Mouse (Mus musculus) intestine, postnatal 0 days (tissue): ENCODE measurements around the gene Rtl8a. TPM values are rescaled to one million over a fixed set of nuclear protein-coding genes. Genes with fewer than 3 reads are reported as not detected.
A peak's percentile ranks its signal among the peaks of the same experiment; 100 is the strongest.
"Not testable (repeated sequence)": the region's sequence is repeated elsewhere in the genome, so short reads cannot be mapped to it uniquely, and the experiment has no call there.

Experiments used
- ATAC-seq: fragments of 200-750 bp; cut with Nextera tagmentation; 2 replicates; pipeline ENCODE4 v1.8.0; 2017; ENCODE audit warnings: mild to moderate bottlenecking, moderate TSS enrichment, moderate library complexity
- H3K27ac ChIP-seq: fragments of 300-500 bp; sonication (generic); 2 replicates; pipeline ENCODE4 v1.5.1; 2014; ENCODE audit warnings: mild to moderate bottlenecking, low read depth, low read length, moderate library complexity
- H3K27me3 ChIP-seq: fragments of 300-500 bp; sonication (generic); replicated peaks from 2 replicates; pipeline ENCODE4 v1.6.1; 2014; ENCODE audit warnings: low read length, mixed read lengths; ENCODE audit not compliant: control insufficient read depth, insufficient read depth
- H3K36me3 ChIP-seq: fragments of 300-500 bp; sonication (generic); 2 replicates; pipeline ENCODE4 v1.6.1; 2014; ENCODE audit warnings: mild to moderate bottlenecking, moderate library complexity; ENCODE audit not compliant: control insufficient read depth, insufficient read depth
- H3K4me1 ChIP-seq: fragments of 300-500 bp; sonication (generic); replicated peaks from 2 replicates; pipeline ENCODE4 v1.6.1; 2014; ENCODE audit warnings: antibody characterized with exemption, low read length, mixed read lengths; ENCODE audit not compliant: control insufficient read depth, insufficient read depth
- H3K4me2 ChIP-seq: fragments of 300-500 bp; sonication (generic); replicated peaks from 2 replicates; pipeline ENCODE4 v1.6.1; 2014; ENCODE audit warnings: low read depth, mild to moderate bottlenecking, moderate library complexity
- H3K4me3 ChIP-seq: fragments of 300-500 bp; sonication (generic); 2 replicates; pipeline ENCODE4 v1.5.1; 2014; ENCODE audit warnings: low read depth, low read length
- H3K9ac ChIP-seq: fragments of 300-500 bp; sonication (generic); 2 replicates; pipeline ENCODE4 v1.6.1; 2014; ENCODE audit warnings: mild to moderate bottlenecking, low read depth, low read length
- H3K9me3 ChIP-seq: fragments of 300-500 bp; sonication (generic); 2 replicates; pipeline ENCODE4 v1.6.1; 2016; ENCODE audit warnings: mixed run types; ENCODE audit not compliant: control insufficient read depth
- CTCF ChIP-seq: sonication (generic); IDR thresholded peaks from 2 replicates; pipeline ENCODE4 v1.5.1; 2016; ENCODE audit warnings: low read depth, mild to moderate bottlenecking, control low read depth, antibody characterized with exemption, moderate library complexity
- WGBS: fragments of 180-500 bp; shearing (Covaris S2); extraction: QIAGEN DNeasy Blood & Tissue Kit; methylation state at CpG from one replicate; pipeline ENCODE4 v1.1.7; 2014; 5-methylcytosine and 5-hydroxymethylcytosine counted together
- polyA plus RNA-seq: library from polyadenylated mRNA; unstranded; fragments of >200 nt; fragmentation: Nextera tagmentation; extraction: Ambion mirVana; gene quantifications from 2 replicates; pipeline ENCODE4 v1.2.1, GENCODE M21; 2015

The Rtl8a gene
- polyA plus RNA-seq, result 45.6 and 46.0 TPM in 2 replicates

DNA sequence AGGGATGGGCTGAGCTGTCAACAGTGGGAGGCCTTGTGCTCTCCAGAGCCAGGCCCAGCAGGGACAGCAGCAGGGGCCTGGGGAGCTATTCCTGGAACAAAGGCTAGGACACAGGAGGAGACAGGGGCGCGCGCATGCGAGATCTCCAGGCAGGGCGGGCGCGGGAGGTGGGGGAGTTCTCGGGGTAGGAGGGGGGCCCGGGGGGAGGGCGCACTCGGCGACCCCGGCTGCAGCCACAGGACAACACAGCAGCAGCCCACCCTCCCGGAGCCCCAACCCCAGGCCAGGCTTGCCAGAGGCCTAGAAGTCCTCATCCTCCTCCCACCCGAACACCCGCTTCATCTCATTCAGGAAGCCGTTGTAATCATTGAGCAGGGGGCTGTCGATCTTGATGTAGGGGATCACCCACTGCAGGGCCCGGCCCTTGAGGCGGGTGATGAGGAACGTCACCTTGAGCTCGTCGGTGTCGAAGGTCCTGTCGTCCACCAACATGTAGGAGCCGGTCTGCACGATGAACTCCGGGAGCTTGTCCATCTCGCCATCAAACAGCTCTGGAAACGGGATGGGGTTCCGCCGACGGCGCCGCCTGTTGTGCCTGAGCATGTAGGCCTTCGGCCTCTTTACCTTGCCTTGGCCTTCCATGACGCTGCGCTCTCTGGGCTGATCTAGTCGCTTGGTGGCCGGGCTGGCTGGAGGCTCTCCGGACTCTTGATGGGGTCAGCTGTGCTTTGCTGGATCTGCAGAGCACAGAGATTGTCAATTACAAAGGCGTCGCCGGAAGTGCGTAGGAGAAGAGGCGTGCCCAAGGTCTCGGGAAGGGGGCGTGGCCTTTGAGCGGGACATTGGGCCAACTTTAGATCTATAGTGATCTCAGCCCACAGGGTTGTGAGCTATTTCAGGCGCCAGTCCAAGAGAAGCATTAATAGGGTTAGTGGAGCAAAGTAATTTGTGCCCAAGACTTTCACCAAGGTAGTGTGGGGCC lies at the start of gene Rtl8a:
Rtl8a (minus strand) TSS at position 703 of the 982 bp plus-strand sequence.
- ATAC-seq, result peak; percentile 86

DNA sequence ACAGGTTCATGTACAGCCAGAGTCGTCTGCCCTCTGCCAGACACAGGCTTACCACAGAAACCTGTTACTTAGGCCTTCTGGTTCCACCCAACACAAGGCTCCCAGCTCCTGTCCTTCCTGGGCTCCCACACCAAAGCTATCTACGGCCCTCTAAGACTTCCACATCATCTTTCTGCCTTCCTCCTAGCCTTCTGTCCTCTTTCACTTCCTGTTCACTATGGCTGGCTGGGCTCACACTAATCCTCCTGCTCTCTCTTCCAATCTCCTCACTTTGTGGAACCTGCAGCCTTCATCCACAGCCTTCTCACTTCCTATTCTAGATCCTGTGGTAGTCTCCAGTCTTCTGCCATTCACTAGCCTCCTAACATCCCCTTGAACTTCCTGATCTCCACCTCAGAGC lies 49.7 kb upstream of the Rtl8a start:
- Histone ChIP-seq H3K9me3 (no peaks in the 10 kb centered on the region), H3K27me3 (no peaks in the 10 kb centered on the region), H3K9ac (no peak overlapping the region), H3K36me3 (no peaks in the 10 kb centered on the region), H3K4me2 (no peak overlapping the region), H3K4me3 (no peak overlapping the region), H3K27ac (no peak overlapping the region), H3K4me1 (no peaks in the 10 kb centered on the region)
- no peak for ATAC-seq
- no peak for TF ChIP-seq CTCF
- WGBS, result 71% methylated on average over 2 of the region's 2 CpGs

More for the DNA sequence above, at the start of gene Rtl8a:
- not testable (repeated sequence) for H3K27me3 ChIP-seq, H3K4me1 ChIP-seq, H3K9me3 ChIP-seq, H3K27ac ChIP-seq, H3K36me3 ChIP-seq, H3K9ac ChIP-seq
- H3K4me3 ChIP-seq, result peak within 1 kb of the TSS; percentile 31
- WGBS, result 21% methylated on average over 11 of the region's 50 CpGs
- H3K4me2 ChIP-seq, result peak within 1 kb of the TSS; percentile 43

DNA sequence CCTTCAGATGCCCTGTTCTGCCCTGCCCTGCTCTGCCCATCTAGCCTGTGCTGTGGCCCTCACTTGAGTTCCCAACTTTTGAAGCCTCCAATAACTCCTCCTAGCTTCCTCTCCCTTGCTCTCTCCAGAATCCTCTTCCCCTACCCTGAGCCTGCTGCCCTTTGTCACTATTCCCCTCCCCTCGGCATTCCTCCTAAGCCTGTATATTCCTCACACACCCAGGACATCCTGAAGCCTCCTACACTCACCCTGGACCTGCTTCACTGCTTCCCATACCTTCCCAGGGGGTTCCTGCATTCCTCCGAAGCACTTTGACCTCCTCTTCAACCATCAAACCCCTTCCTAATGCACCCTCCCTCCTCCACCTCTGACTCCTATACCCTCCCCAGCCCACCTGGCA lies 48.6 kb upstream of the Rtl8a start:
- 54% methylated on average over 2 of the region's 2 CpGs for WGBS
- Histone ChIP-seq H3K4me2 (no peak overlapping the region), H3K9me3 (no peaks in the 10 kb centered on the region), H3K4me1 (no peaks in the 10 kb centered on the region), H3K36me3 (no peaks in the 10 kb centered on the region), H3K27me3 (no peaks in the 10 kb centered on the region), H3K4me3 (no peak overlapping the region), H3K27ac (no peak overlapping the region), H3K9ac (no peak overlapping the region)
- no peak for TF ChIP-seq CTCF
- ATAC-seq, result no peak

DNA sequence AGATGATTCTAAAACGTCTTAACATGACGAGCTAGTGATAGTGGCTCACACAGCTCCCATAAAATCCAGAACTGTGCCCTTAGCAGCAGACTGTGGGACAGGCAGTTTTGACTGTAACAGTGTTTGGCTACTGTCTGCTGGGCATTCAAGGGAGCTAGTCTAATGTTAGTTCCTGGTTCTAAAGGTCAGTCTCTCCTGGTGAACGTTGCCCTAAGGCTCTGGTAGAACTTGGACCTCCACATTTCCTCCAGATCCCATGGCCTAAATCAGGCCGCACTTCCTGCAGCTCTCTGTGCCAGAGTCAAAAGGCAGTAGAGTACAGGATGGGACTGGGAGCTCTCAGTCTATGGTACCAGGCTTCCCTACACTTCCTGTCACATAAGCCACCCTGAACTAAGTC lies 41.2 kb upstream of the Rtl8a start:
- not testable (repeated sequence) for H3K4me2 ChIP-seq, H3K9me3 ChIP-seq, H3K27ac ChIP-seq, H3K9ac ChIP-seq, H3K27me3 ChIP-seq, H3K4me1 ChIP-seq, H3K4me3 ChIP-seq, H3K36me3 ChIP-seq
- peak; percentile 78 for ATAC-seq
- WGBS, result 53% methylated on average over 2 of the region's 4 CpGs

DNA sequence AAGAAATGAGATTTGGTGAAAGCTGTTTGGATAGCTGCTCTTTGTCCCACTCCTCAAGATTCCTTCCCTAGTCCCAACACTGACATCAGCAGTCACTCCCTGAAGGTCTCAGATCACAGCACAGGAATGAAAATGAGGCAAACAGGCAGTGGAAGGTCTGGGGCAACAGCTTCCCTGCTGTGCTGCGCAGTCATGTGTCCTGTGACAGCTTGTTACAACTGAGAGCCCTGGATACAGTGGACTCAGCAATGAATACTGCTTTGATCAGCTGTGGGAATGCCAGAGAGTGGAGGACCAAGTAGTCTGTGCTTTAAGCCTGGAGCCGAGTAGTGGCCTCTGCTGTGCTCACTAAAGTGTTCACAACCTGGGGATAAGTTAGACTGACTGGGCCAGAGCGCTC lies 39.2 kb upstream of the Rtl8a start:
- not testable (repeated sequence) for H3K9me3 ChIP-seq, ATAC-seq, H3K27ac ChIP-seq, H3K4me2 ChIP-seq, H3K27me3 ChIP-seq, H3K4me3 ChIP-seq, H3K4me1 ChIP-seq, H3K9ac ChIP-seq, H3K36me3 ChIP-seq
- 58% methylated on average over 2 of the region's 3 CpGs for WGBS

DNA sequence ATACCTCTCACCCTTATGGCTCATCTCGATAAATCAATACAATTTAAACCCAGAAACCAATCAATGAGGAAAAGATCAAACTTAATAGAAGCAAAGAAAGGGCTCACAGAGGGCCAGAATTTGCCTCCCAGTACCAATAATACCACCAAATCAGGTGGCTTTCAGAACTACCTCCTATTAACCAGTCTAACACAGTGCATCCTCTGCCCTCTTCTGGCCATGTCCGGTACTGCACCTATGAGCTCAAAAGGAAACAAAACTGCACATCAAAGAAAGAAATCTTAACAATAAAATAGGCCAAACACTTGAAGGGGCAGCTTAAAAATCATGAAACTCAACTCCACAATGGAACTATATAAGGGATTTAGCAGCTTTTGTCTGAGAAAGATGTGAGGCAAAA lies 33.5 kb upstream of the Rtl8a start:
- not testable (repeated sequence) for H3K9me3 ChIP-seq, H3K27me3 ChIP-seq, H3K36me3 ChIP-seq, H3K4me3 ChIP-seq, H3K9ac ChIP-seq, H3K27ac ChIP-seq, ATAC-seq, H3K4me1 ChIP-seq, H3K4me2 ChIP-seq
- TF ChIP-seq CTCF, result peak; percentile 62
- 38% methylated on average over 2 of the region's 2 CpGs for WGBS

DNA sequence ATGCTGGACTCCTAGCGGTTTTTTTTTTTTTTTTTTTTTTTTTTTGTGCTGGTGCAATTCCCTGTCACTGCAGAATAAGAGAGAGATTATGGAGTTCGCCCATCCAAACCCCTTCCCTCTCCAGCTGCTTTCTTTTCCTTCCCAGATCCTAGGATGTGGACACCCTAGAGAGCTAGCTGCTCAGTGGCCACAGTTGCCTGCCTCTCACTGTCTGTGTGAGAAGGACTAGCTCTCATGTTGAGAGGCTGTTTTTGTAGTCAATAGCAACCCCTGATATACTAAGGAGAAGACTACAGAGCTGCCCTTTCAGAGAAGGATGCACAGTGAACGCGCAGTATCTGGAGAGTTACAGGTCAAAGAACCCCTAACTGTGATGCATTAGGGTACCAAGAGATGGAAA lies 27.2 kb upstream of the Rtl8a start:
- 25% methylated on average over 4 of the region's 4 CpGs for WGBS
- not testable (repeated sequence) for H3K36me3 ChIP-seq, H3K4me1 ChIP-seq, ATAC-seq, H3K9ac ChIP-seq, H3K9me3 ChIP-seq, H3K27me3 ChIP-seq, H3K27ac ChIP-seq
- H3K4me2 ChIP-seq, result peak overlapping the region; percentile 45; the same call in 1 of the 2 replicates
- H3K4me3 ChIP-seq, result peak overlapping the region; percentile 23; the same call in 1 of the 2 replicates
